24 mouse cellular contexts compared by ENCODE assay signal in the genomic region with DNA sequence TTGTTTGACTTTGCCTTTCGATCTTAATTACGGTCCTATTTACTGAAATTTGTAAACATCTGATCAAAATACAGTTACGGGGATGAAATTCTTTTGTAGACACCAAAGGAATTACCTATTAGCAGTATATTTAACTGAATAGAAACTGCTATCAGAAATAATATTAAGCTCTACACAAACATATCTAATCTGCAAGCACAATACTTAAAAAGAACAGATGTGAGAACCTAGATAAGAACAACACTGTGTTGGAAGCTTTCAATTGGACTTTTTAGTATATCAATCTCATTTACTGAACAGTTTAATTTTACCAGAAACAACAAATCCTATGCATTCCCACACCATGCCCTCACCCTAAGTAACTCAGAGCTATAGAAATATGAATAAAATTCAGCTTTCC.
DNase-seq lines count a peak whose midpoint lies in the region; ATAC-seq and TF ChIP-seq lines count a peak whose summit lies in the region.
"Had no signal": no experiment of that assay in that cellular context is flagged by ENCODE, and none has a peak within 500 bp of the region (broad histone marks: within the 10 kb centered on the region; RNA-seq: fewer than 3 reads in every experiment).

No protein-coding gene starts in this region.

- peak; percentile 53 to 68; a peak in 2 of 4 replicates for TF ChIP-seq EP300 in MEL (IDR thresholded peaks at IDR 0.05; ENCODE audit: low read depth in 1 of 2, low read length in 2 of 2)

- no peak for TF ChIP-seq RAD21 in MEL (IDR thresholded peaks at IDR 0.05; ENCODE audit: low read depth, low read length)

- 95% methylated on average over 3 of the region's 3 CpGs for WGBS in forebrain, postnatal 0 days

- TF ChIP-seq POLR2A in MEL (IDR thresholded peaks at IDR 0.05; ENCODE audit: control insufficient read depth in 1 of 2, insufficient read depth in 1 of 2, low read depth in 1 of 2, low read length in 2 of 2, poor library complexity in 1 of 2) = no peak

- H3K4me2 ChIP-seq in forebrain, postnatal 0 days (ENCODE audit: low read depth) = no peak overlapping the region
- H3K4me2 ChIP-seq: embryonic facial prominence, embryonic 13.5 days; embryonic facial prominence, embryonic 15.5 days; forebrain, embryonic 12.5 days had no signal

- peak; percentile 76 for ATAC-seq in G1E (ENCODE audit: extremely low read depth, insufficient number of reproducible peaks, low FRiP score, poor library complexity, severe bottlenecking)
- ATAC-seq in megakaryocyte-erythroid progenitor cell, adult 5-6 weeks (replicated peaks; ENCODE audit: low FRiP score, low TSS enrichment, poor library complexity, severe bottlenecking) = peak; percentile 79
- ATAC-seq in forebrain, postnatal 0 days = no peak
- ATAC-seq: forebrain, embryonic 14.5 days; forebrain, embryonic 16.5 days had no signal

- no peak for DNase-seq in G1E (ENCODE audit: low spot score)
- peak; percentile 6 for DNase-seq in MEL (ENCODE audit: low read depth, low spot score)
- DNase-seq in c-Kit-positive CD71-positive TER-119-positive erythroid progenitor cells, embryonic 14.5 days (ENCODE audit: low spot score) = peak; percentile 12
- no peak for DNase-seq in forebrain, postnatal 0 days
- DNase-seq in left cerebral cortex, postnatal 4 days = no peak
- no peak for DNase-seq in urinary bladder, postnatal 25 days (ENCODE audit: low spot score)
- DNase-seq: adrenal gland, adult 2 months; adrenal gland, postnatal 10 days; adrenal gland, postnatal 25 days; cerebellum, adult 11 months; cerebellum, adult 18-20 months; cerebellum, adult 8-10 months; cerebellum, adult 9-11 months; cerebellum, postnatal 14 days; cerebellum, postnatal 36 days; embryo, embryonic 11 days had no signal

- no peak overlapping the region for H3K4me3 ChIP-seq in G1E (ENCODE audit: low read depth, low read length)
- H3K4me3 ChIP-seq in MEL (ENCODE audit: control insufficient read depth in 1 of 2, insufficient read depth in 1 of 2, low read depth in 2 of 2, low read length in 2 of 2) = no peak overlapping the region
- no peak overlapping the region for H3K4me3 ChIP-seq in forebrain, postnatal 0 days (ENCODE audit: low read depth, low read length)
- H3K4me3 ChIP-seq: embryonic facial prominence, embryonic 13.5 days; embryonic facial prominence, embryonic 15.5 days; erythroblast, embryonic 14.5 days; forebrain, embryonic 10.5 days; forebrain, embryonic 12.5 days had no signal

- H3K36me3 ChIP-seq in G1E (replicated peaks) (no peaks in the 10 kb centered on the region), MEL (ENCODE audit: control insufficient read depth in 1 of 2, insufficient read depth in 2 of 2, low read length in 2 of 2) (peaks cover 0 to 4% of the 10 kb centered on the region in 2 experiments; a peak in 2 of 4 replicates)
- no peaks in the 10 kb centered on the region for H3K36me3 ChIP-seq in forebrain, postnatal 0 days (ENCODE audit: insufficient read depth)
- H3K36me3 ChIP-seq: embryonic facial prominence, embryonic 13.5 days; embryonic facial prominence, embryonic 15.5 days; forebrain, embryonic 10.5 days; forebrain, embryonic 12.5 days had no signal

- intact Hi-C loops in left cerebral cortex, postnatal 4 days (cut with DNase I) = no loop called here

- TF ChIP-seq CTCF in G1E (IDR thresholded peaks at IDR 0.05; ENCODE audit: low read depth, low read length) = no peak
- TF ChIP-seq CTCF in MEL (IDR thresholded peaks at IDR 0.05 in 2 of 3, conservative IDR thresholded peaks at IDR 0.05 in 1 of 3; ENCODE audit: control insufficient read depth in 1 of 3, insufficient read depth in 1 of 3, low read depth in 2 of 3, low read length in 3 of 3, poor library complexity in 1 of 3, severe bottlenecking in 1 of 3) = no peak
- TF ChIP-seq CTCF in forebrain, postnatal 0 days (IDR thresholded peaks at IDR 0.05; ENCODE audit: low read depth) = no peak

- no peak overlapping the region for H3K9ac ChIP-seq in MEL (ENCODE audit: control insufficient read depth, low read depth, low read length, poor library complexity, severe bottlenecking)
- H3K9ac ChIP-seq in forebrain, postnatal 0 days = no peak overlapping the region
- H3K9ac ChIP-seq: embryonic facial prominence, embryonic 13.5 days; embryonic facial prominence, embryonic 15.5 days; forebrain, embryonic 12.5 days had no signal

- no peaks in the 10 kb centered on the region; the same call in 1 of the 2 replicates for H3K79me2 ChIP-seq in MEL (ENCODE audit: control insufficient read depth, insufficient read depth, low read length, poor library complexity)

- H3K9me3 ChIP-seq in G1E (replicated peaks) (no peaks in the 10 kb centered on the region), MEL (replicated peaks; ENCODE audit: insufficient read depth, low read length) (no peaks in the 10 kb centered on the region)
- H3K9me3 ChIP-seq in forebrain, postnatal 0 days (ENCODE audit: low read length) = no peaks in the 10 kb centered on the region
- H3K9me3 ChIP-seq: embryonic facial prominence, embryonic 13.5 days; embryonic facial prominence, embryonic 15.5 days; forebrain, embryonic 10.5 days; forebrain, embryonic 12.5 days had no signal

- H3K27ac ChIP-seq in MEL (ENCODE audit: control insufficient read depth, low read depth, low read length) = no peak overlapping the region
- H3K27ac ChIP-seq in forebrain, postnatal 0 days (ENCODE audit: low read depth, low read length) = no peak overlapping the region
- H3K27ac ChIP-seq: embryonic facial prominence, embryonic 13.5 days; embryonic facial prominence, embryonic 15.5 days; forebrain, embryonic 10.5 days; forebrain, embryonic 12.5 days had no signal

- H3K27me3 ChIP-seq in G1E (ENCODE audit: insufficient read depth, low read length) = no peaks in the 10 kb centered on the region
- H3K27me3 ChIP-seq in MEL (ENCODE audit: control insufficient read depth in 1 of 2, insufficient read depth in 2 of 2, low read length in 2 of 2) = no peaks in the 10 kb centered on the region
- H3K27me3 ChIP-seq in forebrain, postnatal 0 days (ENCODE audit: insufficient read depth, low read length) = no peaks in the 10 kb centered on the region
- H3K27me3 ChIP-seq: embryonic facial prominence, embryonic 13.5 days; embryonic facial prominence, embryonic 15.5 days; forebrain, embryonic 12.5 days had no signal

- H3K4me1 ChIP-seq in G1E (ENCODE audit: insufficient read depth, low read depth, low read length) (no peaks in the 10 kb centered on the region; the same call in 1 of the 2 replicates), MEL (ENCODE audit: control insufficient read depth in 1 of 2, insufficient read depth in 2 of 2, low read length in 2 of 2) (no peaks in the 10 kb centered on the region)
- H3K4me1 ChIP-seq in forebrain, postnatal 0 days (ENCODE audit: insufficient read depth) = no peaks in the 10 kb centered on the region
- H3K4me1 ChIP-seq: embryonic facial prominence, embryonic 13.5 days; embryonic facial prominence, embryonic 15.5 days; forebrain, embryonic 10.5 days; forebrain, embryonic 12.5 days had no signal

TF ChIP-seq in MEL, 35 proteins besides CTCF, POLR2A, EP300 and RAD21:
- TF ChIP-seq JUND (IDR thresholded peaks at IDR 0.05; ENCODE audit: low read depth, low read length) (no peak), SIN3A (IDR thresholded peaks at IDR 0.05; ENCODE audit: low read length) (no peak), POLR2AphosphoS2 (IDR thresholded peaks at IDR 0.05; ENCODE audit: low read length) (no peak), MEF2A (IDR thresholded peaks at IDR 0.05; ENCODE audit: extremely low read depth, insufficient replicate concordance, low read depth, low read length, poor library complexity, severe bottlenecking) (no peak), MXI1 (IDR thresholded peaks at IDR 0.05; ENCODE audit: low read depth, low read length) (no peak), GATA1 (IDR thresholded peaks at IDR 0.05; ENCODE audit: low read depth, low read length) (peak; percentile 73), MYC (IDR thresholded peaks at IDR 0.05; ENCODE audit: low read depth, low read length) (no peak), UBTF (IDR thresholded peaks at IDR 0.05; ENCODE audit: borderline replicate concordance, insufficient read depth, low read depth, low read length) (no peak), ZC3H11A (IDR thresholded peaks at IDR 0.05; ENCODE audit: low read depth, low read length) (no peak), ZKSCAN1 (IDR thresholded peaks at IDR 0.05; ENCODE audit: low read depth, low read length) (no peak), GABPA (IDR thresholded peaks at IDR 0.05; ENCODE audit: low read depth, low read length) (no peak), ETS1 (IDR thresholded peaks at IDR 0.05; ENCODE audit: low read depth, low read length) (no peak), ELF1 (IDR thresholded peaks at IDR 0.05; ENCODE audit: low read depth, low read length) (no peak), TCF12 (IDR thresholded peaks at IDR 0.05; ENCODE audit: low read depth, low read length) (peak; percentile 72), NELFE (IDR thresholded peaks at IDR 0.05; ENCODE audit: low read depth, low read length) (no peak), USF1 (IDR thresholded peaks at IDR 0.05; ENCODE audit: low read depth, low read length) (no peak), MAZ (IDR thresholded peaks at IDR 0.05; ENCODE audit: low read depth, low read length) (no peak), RCOR1 (IDR thresholded peaks at IDR 0.05; ENCODE audit: low read depth, low read length) (0 out of 2 replicates have a peak, but pooled peaks have one; percentile 7), HCFC1 (IDR thresholded peaks at IDR 0.05; ENCODE audit: low read depth, low read length) (no peak), MAFK (IDR thresholded peaks at IDR 0.05; ENCODE audit: borderline replicate concordance, low read depth, low read length) (no peak), KAT2A (conservative IDR thresholded peaks at IDR 0.05; ENCODE audit: low read depth, low read length) (no peak)

Comparison
In these comparisons a context has a peak if more than half of its experiments do, and no peak if none do; other contexts are left out.
1. DNase-seq: peak in MEL (single experiment) and c-Kit-positive CD71-positive TER-119-positive erythroid progenitor cells, embryonic 14.5 days (single experiment); none in G1E (single experiment), forebrain, postnatal 0 days (single experiment), left cerebral cortex, postnatal 4 days (single experiment) and urinary bladder, postnatal 25 days (single experiment).